Mouse (Mus musculus) forebrain, embryonic 11.5 days (tissue): ENCODE measurements at regions not wholly inside any gene's neighbourhood (a gene's known extent, or its start where the extent isn't known, plus 50 kb on each side); places are given as distances from the start of the nearest gene placed in this dataset.

Experiments used
- ATAC-seq: fragments of 200-750 bp; cut with Nextera tagmentation; replicated peaks from 2 replicates; pipeline ENCODE4 v1.8.0; 2017; ENCODE audit warnings: moderate TSS enrichment; ENCODE audit not compliant: low FRiP score
- DNase-seq: peaks from one replicate; pipeline ENCODE4 v3.0.0-alpha.2; 2017; ENCODE audit warnings: low spot score
- H3K27ac ChIP-seq: fragments of 300-500 bp; sonication (generic); 2 replicates; pipeline ENCODE4 v1.5.1; 2014; ENCODE audit warnings: low read depth, low read length
- H3K27me3 ChIP-seq: fragments of 300-500 bp; sonication (generic); 2 replicates; pipeline ENCODE4 v1.6.1; 2014; ENCODE audit warnings: mild to moderate bottlenecking, low read length, mixed read lengths; ENCODE audit not compliant: control insufficient read depth, insufficient read depth
- H3K36me3 ChIP-seq: fragments of 300-500 bp; sonication (generic); 2 replicates; pipeline ENCODE4 v1.6.1; 2014; ENCODE audit warnings: mild to moderate bottlenecking, low read length, moderate library complexity, mixed read lengths; ENCODE audit not compliant: control insufficient read depth, insufficient read depth
- H3K4me1 ChIP-seq: fragments of 300-500 bp; sonication (generic); replicated peaks from 2 replicates; pipeline ENCODE4 v1.6.1; 2014; ENCODE audit warnings: low read length, mixed read lengths; ENCODE audit not compliant: control insufficient read depth, insufficient read depth
- H3K4me2 ChIP-seq: fragments of 300-500 bp; sonication (generic); 2 replicates; pipeline ENCODE4 v1.6.1; 2014; ENCODE audit warnings: low read depth, mild to moderate bottlenecking, low read length, moderate library complexity, mixed read lengths; ENCODE audit not compliant: severe bottlenecking
- H3K4me3 ChIP-seq: fragments of 300-500 bp; sonication (generic); 2 replicates; pipeline ENCODE4 v1.5.1; 2014; ENCODE audit warnings: low read depth, low read length
- H3K9ac ChIP-seq: fragments of 300-500 bp; sonication (generic); 2 replicates; pipeline ENCODE4 v1.6.1; 2014; ENCODE audit warnings: low read length
- H3K9me3 ChIP-seq: fragments of 300-500 bp; sonication (generic); 2 replicates; pipeline ENCODE4 v1.6.1; 2016; ENCODE audit warnings: low read length, mixed read lengths; ENCODE audit not compliant: control insufficient read depth
- WGBS: fragments of 180-500 bp; shearing (Covaris S2); extraction: QIAGEN DNeasy Blood & Tissue Kit; methylation state at CpG from one replicate; pipeline ENCODE4 v1.1.7; 2014; 5-methylcytosine and 5-hydroxymethylcytosine counted together

DNA sequence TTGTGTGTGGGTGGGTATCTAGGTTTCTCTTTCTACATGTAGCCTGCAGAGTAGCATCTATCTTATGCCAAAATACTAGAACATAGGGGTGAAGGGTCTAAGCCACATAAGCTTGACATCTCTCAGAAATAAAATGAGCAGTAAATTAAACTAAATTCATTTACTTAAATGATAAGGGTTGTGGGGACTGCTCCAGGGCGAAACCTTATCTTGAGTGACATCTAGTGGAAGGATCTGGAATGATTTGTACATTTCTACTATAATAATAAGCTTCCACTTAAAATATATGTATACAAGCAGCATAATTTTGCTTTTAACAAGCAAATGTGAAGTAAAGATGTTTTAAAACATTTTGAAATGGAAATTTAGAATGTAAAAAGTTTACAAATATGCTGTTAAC, 271.4 kb downstream of the Vgll3 start:
- H3K9me3 ChIP-seq = no peaks in the 10 kb centered on the region
- H3K27me3 ChIP-seq = no peaks in the 10 kb centered on the region
- WGBS = 16% methylated on average over 1 of the region's 1 CpGs
- H3K27ac ChIP-seq = no peak overlapping the region
- no peaks in the 10 kb centered on the region for H3K4me1 ChIP-seq
- DNase-seq = no peak
- no peak overlapping the region for H3K4me3 ChIP-seq
- H3K36me3 ChIP-seq = no peaks in the 10 kb centered on the region
- no peak overlapping the region for H3K4me2 ChIP-seq
- H3K9ac ChIP-seq = no peak overlapping the region
- ATAC-seq = peak; percentile 57; the same call in 1 of the 2 replicates

DNA sequence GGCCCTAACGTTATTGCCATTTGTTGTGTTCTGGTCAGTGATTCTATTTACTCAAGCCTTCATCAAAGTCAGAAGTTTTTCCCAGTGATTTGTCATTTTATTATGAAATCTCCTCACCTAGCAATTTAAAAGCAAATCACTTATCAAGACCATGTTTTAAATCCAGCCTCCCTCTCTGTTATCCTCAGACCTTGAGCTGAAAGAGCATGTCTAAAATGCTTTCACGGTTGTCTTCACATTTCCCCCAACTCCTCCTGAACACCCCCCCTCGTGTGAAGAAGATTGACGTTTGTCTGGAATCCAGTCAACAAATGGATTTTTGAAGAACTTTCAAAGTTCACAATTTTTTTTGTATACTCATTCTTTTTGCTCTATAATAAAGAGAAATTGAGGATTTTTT, 277.7 kb downstream of the Vgll3 start:
- H3K4me2 ChIP-seq = no peak overlapping the region
- ATAC-seq (no peak), DNase-seq (no peak)
- no peaks in the 10 kb centered on the region for H3K4me1 ChIP-seq
- no peak overlapping the region for H3K4me3 ChIP-seq
- H3K36me3 ChIP-seq = no peaks in the 10 kb centered on the region
- no peaks in the 10 kb centered on the region for H3K27me3 ChIP-seq
- H3K9ac ChIP-seq = no peak overlapping the region
- H3K27ac ChIP-seq = no peak overlapping the region
- 37% methylated on average over 4 of the region's 4 CpGs for WGBS
- no peaks in the 10 kb centered on the region for H3K9me3 ChIP-seq

DNA sequence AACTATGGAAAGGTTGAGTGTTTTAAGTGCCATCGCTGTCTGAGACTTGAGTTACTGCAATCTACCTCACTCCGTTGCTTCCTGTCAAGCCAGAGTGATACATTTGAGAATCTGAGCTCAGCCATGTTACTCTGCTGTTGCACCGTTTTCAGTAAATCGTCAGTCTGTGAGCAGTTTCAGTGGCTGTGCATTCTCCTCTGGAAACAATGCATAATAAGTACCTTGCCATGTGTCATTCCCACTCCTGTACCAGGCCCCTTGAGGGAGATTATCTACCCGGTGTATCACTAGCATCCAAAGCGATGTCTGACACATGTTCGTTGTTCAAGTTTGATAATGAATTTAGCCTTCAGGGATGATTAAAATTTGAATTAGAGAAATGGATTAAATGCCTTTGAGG, 280.6 kb downstream of the Vgll3 start:
- no peak for DNase-seq

DNA sequence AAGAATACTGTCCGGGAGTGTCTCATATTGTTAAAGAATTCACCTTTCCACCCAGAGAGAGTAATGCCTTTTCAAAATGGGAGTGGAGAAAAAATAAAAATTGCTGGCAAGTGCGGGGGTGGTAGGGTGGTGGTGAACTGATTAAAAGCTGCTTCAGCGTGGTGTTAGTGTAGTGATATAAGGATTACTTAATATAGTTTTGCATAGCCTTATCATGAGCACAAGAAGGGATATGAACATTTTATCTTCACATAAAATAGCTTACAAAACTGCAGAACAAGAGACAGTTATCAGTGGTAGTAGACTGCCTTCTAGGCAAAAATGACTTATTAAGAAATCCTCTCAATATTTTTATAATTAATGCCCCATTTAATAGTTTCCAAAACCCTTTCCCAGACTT, 302.9 kb downstream of the Vgll3 start:
- Histone ChIP-seq H3K9me3 (no peaks in the 10 kb centered on the region), H3K27me3 (no peaks in the 10 kb centered on the region), H3K36me3 (no peaks in the 10 kb centered on the region), H3K27ac (no peak overlapping the region), H3K4me3 (no peak overlapping the region), H3K4me2 (no peak overlapping the region), H3K9ac (no peak overlapping the region), H3K4me1 (no peaks in the 10 kb centered on the region)
- no peak for ATAC-seq
- 92% methylated on average over 3 of the region's 3 CpGs for WGBS
- DNase-seq = no peak

More for the DNA sequence above, 280.6 kb downstream of the Vgll3 start:
- H3K9me3 ChIP-seq = no peaks in the 10 kb centered on the region
- no peaks in the 10 kb centered on the region for H3K36me3 ChIP-seq
- H3K27ac ChIP-seq = no peak overlapping the region
- H3K4me2 ChIP-seq = no peak overlapping the region
- no peak overlapping the region for H3K9ac ChIP-seq
- no peaks in the 10 kb centered on the region for H3K4me1 ChIP-seq
- 88% methylated on average over 7 of the region's 7 CpGs for WGBS
- no peaks in the 10 kb centered on the region for H3K27me3 ChIP-seq
- H3K4me3 ChIP-seq = no peak overlapping the region
- no peak for ATAC-seq

DNA sequence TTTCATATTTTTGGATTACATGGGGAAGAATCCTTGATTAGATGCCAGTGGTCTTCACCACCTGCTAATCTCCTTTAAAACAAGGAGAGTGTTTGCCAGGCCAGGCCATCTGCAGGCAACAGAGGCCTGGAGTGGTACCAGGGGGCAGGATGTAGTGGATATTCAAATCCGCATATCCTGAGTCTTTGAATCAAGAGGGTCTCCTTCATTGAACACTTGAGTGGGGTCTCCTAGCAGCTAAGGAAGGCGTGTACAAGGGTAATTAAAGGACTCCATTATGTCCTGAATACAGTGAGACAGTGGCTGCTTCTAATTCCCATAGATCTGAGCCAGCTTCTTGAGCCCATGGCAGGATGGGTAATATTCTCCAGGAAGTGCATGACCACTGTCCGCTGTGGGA, 322.7 kb downstream of the Vgll3 start:
- no peak overlapping the region for H3K4me2 ChIP-seq
- WGBS = 77% methylated on average over 3 of the region's 3 CpGs
- H3K4me3 ChIP-seq = no peak overlapping the region
- no peak for DNase-seq
- no peaks in the 10 kb centered on the region for H3K27me3 ChIP-seq
- H3K9me3 ChIP-seq = no peaks in the 10 kb centered on the region
- no peaks in the 10 kb centered on the region for H3K36me3 ChIP-seq
- no peak overlapping the region for H3K27ac ChIP-seq
- no peak overlapping the region for H3K9ac ChIP-seq
- H3K4me1 ChIP-seq = no peaks in the 10 kb centered on the region
- ATAC-seq = no peak; the same call in 1 of the 2 replicates

DNA sequence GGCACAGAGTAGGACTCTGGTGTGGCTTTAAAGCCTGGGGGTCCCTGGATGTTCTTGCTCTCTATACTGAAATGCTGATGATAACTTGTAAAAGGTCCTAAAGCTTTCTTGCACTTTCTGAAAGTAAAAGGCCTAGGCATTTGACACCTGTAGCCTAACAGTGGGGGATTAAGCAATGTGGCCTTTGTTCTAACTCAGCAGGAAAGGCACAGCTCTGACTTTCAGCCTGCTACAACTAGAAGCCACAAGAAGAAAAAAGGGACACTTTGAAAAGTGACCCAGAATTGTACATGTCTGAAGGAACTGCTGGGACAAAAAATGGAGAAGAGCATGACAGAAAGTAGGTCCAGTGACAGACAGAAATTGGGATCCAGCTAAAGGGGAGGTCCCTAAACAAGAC, 329.7 kb downstream of the Vgll3 start:
- H3K27ac ChIP-seq = no peak overlapping the region
- ATAC-seq (no peak), DNase-seq (no peak)
- no peak overlapping the region for H3K4me3 ChIP-seq
- no peaks in the 10 kb centered on the region for H3K36me3 ChIP-seq
- H3K27me3 ChIP-seq = no peaks in the 10 kb centered on the region
- no peak overlapping the region for H3K9ac ChIP-seq
- H3K4me2 ChIP-seq = no peak overlapping the region
- no peaks in the 10 kb centered on the region for H3K9me3 ChIP-seq
- no peaks in the 10 kb centered on the region for H3K4me1 ChIP-seq

DNA sequence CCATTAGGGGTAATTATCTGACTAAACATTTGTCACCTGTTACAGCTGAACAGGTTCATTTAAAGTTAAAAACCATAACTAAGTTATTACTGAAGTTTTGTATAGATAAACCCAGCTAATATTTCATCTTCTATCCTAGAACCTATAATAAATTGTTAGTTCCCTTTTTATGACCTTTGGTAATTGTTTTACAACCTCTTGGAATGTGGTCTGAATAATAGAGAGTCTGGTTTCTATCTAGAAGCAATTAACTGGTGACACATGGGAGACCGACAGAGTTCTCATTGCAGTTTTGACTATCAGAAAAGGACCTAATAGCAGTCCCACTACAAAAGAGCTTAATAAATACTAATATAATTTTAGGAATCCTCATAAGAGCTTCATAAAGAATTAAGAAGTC, 330.2 kb downstream of the Vgll3 start:
- DNase-seq = no peak
- H3K4me1 ChIP-seq = no peaks in the 10 kb centered on the region
- H3K4me2 ChIP-seq = no peak overlapping the region
- no peak overlapping the region for H3K4me3 ChIP-seq
- no peaks in the 10 kb centered on the region for H3K9me3 ChIP-seq
- H3K27me3 ChIP-seq = no peaks in the 10 kb centered on the region
- no peaks in the 10 kb centered on the region for H3K36me3 ChIP-seq
- WGBS = 57% methylated on average over 1 of the region's 1 CpGs
- H3K27ac ChIP-seq = no peak overlapping the region
- no peak overlapping the region for H3K9ac ChIP-seq
- no peak for ATAC-seq

DNA sequence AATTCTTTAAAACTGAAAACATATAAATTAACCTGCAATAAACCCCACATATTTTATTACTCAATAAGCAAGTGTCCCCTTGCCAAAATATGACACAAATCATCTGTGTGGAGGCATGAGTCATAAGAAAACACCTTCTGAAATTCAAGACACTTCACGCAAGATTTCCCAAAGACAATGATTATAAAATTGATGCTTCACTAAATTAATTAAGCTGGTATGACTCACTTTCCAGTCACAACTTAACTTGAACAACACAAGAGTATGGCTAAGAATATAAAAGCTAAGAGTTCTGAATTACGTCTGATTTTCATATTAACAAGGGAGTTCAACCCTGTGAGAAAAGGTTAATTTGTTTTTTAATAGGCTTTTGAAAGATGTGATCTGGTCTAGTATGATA, 353.2 kb downstream of the Vgll3 start:
- Histone ChIP-seq H3K36me3 (no peaks in the 10 kb centered on the region), H3K27me3 (no peaks in the 10 kb centered on the region), H3K4me1 (no peaks in the 10 kb centered on the region), H3K4me2 (no peak overlapping the region), H3K9me3 (no peaks in the 10 kb centered on the region), H3K4me3 (no peak overlapping the region), H3K27ac (no peak overlapping the region), H3K9ac (no peak overlapping the region)
- ATAC-seq (no peak), DNase-seq (no peak)
- WGBS = 85% methylated on average over 2 of the region's 2 CpGs

DNA sequence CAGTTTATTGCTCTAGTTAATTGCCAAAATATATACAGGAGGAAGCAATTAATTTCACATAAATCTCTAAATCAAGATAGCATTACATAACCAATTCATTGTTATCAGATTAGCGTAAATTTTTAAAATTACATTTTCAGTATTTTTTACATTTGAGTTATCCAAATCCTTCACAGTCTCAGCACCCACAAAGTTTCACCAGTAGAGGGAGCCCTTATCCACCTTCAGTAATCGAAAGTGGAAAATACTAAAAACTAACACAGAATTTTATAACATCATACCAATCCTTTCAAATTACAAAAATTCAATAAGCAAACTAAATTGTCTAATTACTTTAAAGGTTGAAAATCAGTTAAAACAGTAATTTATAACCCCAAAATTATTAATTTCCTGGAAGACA, 375.7 kb downstream of the Vgll3 start:
- no peaks in the 10 kb centered on the region for H3K27me3 ChIP-seq
- no peak overlapping the region for H3K9ac ChIP-seq
- WGBS = 32% methylated on average over 2 of the region's 2 CpGs
- H3K36me3 ChIP-seq = no peaks in the 10 kb centered on the region
- ATAC-seq = no peak
- H3K4me3 ChIP-seq = no peak overlapping the region
- no peaks in the 10 kb centered on the region for H3K4me1 ChIP-seq
- H3K4me2 ChIP-seq = no peak overlapping the region
- DNase-seq = no peak
- no peak overlapping the region for H3K27ac ChIP-seq
- no peaks in the 10 kb centered on the region for H3K9me3 ChIP-seq
